Mouse (Mus musculus) liver, postnatal 0 days (tissue): Measurements from ENCODE around the gene Pithd1.

Experiments
- CTCF ChIP-seq: sonication (generic); IDR thresholded peaks from 2 replicates; pipeline ENCODE4 v1.5.1; 2016; ENCODE audit warnings: antibody characterized with exemption, low read depth
- EP300 ChIP-seq: IDR thresholded peaks from 2 replicates; pipeline ENCODE4 v1.6.1; 2016; ENCODE audit warnings: antibody characterized with exemption, low read depth, mild to moderate bottlenecking

GRCm38 (mm10) chr4:135948142-135948541, 38.9 kb downstream of the Pithd1 start:
- TF ChIP-seq EP300 (no peak), CTCF (no peak)
